Mouse (Mus musculus) layer of hippocampus, adult 18-20 months (tissue): ENCODE measurements around the gene Slc20a1. TPM values are rescaled to one million over a fixed set of nuclear protein-coding genes. Genes with fewer than 3 reads are reported as not detected.

Source experiments
- DNase-seq, 2 experiments: peaks; one replicate each; pipeline ENCODE4 v3.0.0; 2022; ENCODE audit warnings: low spot score in 2 of 2
- long read RNA-seq: library from polyadenylated mRNA; stranded (forward); transcript quantifications from one replicate; pipeline ENCODE4 v2.0.0, GENCODE M21; 2021
- total RNA-seq, 2 experiments: library from RNA; stranded (reverse); gene quantifications; 2 replicates each; pipeline ENCODE4 v1.2.3; 2021

Gene Slc20a1
- 100 to 1,000 TPM; 126 to 129 TPM for total RNA-seq
- long read RNA-seq, transcript Slc20a1-202 (10 exons, 3,219 nt), result minor isoform, 14 of 54 reads
- long read RNA-seq, transcript Slc20a1-201 (11 exons, 3,316 nt), result major isoform, 22 of 54 reads
- long read RNA-seq, partial matches to known transcripts, result 12 of 54 reads
- long read RNA-seq, other reads (novel, unspliced or antisense), result 6 of 54 reads

DNA sequence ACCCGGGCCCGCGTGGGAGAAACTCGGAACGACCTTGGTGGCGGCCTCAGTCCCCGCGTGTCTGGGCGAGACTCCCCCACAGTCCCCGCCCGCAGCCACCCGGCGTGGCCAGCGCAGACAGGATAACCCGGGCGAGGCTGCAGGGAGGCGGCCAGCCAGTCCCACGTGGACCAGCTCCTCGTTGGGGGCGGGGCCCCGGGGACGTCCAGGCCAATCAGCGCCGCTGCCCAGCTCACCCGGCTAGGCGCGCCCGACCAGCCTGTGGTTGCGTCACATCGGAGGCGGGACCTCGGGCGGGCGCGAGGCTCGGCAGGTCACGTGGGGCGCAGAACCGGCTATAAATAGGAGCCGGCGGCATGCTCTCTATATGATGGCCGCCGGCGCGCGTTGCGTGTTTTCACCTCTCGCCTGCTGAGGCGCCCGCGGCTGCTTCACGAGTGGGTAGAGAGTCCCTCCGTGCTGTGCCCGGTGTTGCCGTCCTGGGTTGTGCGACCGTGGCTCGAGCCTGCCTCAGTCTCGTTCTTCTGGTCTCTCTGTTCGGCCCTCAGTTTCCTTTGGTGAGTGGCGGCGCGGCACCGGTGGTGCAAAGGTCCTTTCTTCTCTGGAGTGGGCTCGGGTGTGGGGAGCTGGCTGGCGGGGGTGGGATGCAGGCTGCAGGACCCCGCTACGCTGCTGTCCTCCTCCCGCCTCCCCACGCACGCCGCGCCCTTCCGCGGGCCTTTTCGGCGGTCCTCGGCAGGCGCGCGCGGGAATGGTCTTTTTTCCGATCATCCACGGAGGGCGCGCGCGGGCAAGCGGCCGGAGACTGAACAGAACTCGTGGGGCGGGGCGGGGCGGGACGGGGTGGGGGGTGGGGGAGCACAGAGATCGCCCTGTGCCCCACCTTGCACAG lies at the start of gene Slc20a1:
Gene Slc20a1, plus strand, starts transcription at position 329 of the 892 bp plus-strand sequence.
- peak; percentile 98 to 99 for DNase-seq

DNA sequence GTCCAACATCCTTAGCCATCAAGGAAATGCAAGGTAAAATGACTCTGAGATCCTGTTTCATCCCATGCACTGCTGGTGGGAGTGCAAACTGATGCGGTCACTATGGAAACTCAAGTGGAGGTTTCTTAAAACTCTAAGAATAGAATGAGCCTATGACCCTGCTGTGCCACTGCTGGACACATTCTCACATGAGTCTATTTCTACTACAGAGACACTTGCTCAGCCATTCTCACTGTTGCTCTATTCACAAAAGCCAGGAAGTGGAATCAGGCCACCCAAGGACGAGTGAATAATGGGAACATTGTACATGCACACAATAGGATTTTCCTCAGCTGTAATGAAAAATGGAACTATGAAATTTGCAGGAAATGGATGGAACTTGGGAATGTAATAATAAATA lies 49.7 kb upstream of the Slc20a1 start:
- no peak for DNase-seq

DNA sequence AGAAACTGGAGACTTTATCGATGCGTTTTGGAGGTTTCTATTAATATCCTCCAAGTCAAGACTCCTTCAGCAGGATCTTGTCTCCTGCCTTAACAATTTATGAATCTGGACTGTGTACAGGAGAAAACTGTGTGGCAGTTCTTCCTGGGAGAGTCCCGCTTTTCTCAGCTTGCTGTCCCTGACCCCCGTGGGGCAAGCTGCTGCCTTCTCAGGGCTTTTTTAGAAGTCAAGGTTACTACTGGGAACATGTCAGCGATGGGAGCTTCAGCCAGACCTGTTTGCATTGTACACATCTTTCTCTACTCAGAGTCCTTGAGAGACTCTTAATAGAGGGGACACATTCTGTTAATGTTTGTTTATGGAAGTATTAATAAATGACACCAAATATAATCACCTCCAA lies 48.2 kb upstream of the Slc20a1 start:
- no peak for DNase-seq

DNA sequence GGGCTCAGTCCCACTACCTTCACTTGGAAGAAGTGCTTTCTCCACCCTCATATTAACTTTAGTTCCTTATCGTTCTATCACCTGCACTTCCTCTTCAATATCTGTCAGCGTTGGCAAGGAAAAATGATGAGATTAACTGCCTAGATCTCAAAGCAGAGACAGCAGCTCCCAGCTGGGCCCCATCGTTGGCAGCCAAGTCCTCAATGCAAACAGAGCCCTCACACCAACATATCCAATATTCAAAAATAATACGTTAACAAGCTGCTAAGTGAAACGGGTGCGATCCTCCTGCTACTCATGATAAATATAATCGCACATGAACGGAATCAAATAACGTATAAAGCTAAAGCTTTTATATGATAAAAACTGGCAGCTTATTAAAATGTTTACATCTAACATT lies 47.5 kb upstream of the Slc20a1 start:
- DNase-seq, result peak in 1 of 2 experiments; percentile 19

DNA sequence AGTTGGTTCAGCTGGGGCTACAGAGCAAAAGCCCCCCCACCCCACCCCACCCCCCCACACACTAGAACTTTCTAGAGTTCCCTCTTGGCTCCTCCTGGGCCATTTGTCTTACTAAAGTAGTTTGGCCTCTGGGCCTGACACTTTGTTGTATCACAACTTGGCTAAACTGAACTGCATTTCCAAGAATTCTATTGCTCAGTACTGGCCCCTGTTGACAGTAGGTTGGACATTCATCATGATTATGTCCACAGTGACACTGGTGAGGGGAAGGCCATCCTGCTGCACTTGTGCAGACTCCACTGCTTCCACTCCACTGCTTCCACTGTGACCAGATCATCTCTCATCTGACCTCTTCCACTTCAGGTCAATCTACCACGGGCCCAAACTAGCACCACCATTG lies 45.8 kb upstream of the Slc20a1 start:
- DNase-seq, result no peak

GRCm38 (mm10) chr2:129164815-129165214 lies 33.7 kb upstream of the Slc20a1 start:
- no peak for DNase-seq

DNA sequence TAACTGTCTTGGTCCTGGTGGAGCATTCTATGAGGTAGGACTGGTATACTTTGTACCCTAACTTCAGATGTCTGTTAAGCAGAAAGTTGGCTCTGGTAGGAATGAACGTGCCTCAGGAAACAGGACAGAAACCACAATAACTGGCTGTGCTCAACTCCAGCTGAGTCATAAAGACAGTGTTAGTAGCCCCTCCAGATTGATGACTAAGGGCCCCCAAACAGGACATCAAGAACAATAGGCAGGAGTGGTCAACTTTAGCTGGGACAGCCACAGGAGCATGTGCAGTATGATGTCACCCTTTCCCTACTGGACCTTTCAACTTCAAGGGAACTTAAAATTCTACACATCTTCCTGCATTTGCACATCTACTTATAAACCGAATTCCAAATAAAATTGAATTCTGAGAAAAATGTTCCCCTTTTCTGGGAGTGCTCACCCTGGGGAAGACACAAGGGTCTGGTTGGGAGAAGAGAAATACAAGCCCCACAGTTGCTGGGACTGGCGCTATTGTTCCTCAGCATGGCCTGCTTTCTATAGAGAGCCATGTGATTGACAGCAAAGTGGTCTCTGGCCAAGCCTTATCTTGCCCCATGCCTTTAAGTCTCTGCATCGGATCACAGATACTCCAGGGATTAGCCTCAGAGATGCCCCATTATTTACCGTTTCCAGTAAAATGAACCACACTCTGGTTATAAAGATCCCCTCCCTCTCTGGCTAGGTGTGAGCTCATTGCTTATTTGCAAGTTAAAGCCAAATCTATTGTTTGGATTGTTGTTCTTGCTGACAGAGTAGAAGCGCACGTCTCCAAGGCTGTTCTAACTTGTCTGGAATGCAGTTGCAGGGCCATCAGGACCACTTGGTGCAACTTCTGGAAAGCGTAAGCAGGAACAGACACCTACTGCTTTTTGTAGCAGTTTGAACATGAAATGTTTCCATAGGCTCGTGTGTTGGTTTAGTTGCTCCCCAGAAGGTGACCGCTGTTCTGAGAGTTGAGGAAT lies 31.8 kb upstream of the Slc20a1 start:
- no peak for DNase-seq

GRCm38 (mm10) chr2:129173386-129173785 lies 25.2 kb upstream of the Slc20a1 start:
- no peak for DNase-seq

DNA sequence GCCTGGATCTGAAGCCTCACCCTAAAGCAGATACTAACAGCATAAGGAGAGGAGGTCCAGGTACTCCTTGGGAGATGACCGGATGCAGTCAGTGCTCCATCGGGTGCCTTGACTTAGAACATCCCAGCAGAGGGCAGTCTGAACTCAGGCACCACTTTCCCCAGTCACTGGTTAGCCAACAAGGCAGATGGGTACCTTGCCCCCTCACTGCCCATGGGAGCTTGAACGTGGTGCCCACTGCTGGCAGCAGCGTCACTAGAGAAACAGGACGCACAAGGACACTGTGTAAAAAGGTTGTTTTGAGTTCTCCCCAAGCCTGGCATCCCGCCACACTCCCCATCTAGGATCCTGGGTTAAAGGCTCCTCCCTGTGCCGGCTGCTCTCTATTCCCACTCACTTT lies 24.1 kb upstream of the Slc20a1 start:
- peak in 1 of 2 experiments; percentile 71 for DNase-seq

DNA sequence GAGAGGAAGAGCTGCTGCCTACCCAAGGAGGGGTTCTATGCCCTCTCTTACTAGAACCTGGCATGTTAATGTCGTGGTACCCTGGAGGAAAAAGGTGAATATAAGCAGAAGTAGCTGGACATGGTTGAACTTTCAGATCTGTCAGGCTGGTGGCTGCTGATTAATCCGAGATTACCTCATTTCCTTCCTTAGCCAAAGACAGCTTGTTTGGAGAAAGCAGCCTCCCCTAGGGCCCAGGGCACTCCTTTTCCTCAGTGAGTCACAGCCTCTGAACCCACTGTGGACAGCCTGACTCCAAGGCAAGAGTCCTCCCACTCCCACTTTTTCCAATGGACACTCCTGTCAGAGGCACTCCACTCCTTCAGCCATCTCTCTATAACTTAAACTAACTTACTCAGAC lies 22.9 kb upstream of the Slc20a1 start:
- no peak for DNase-seq

GRCm38 (mm10) chr2:129176676-129177420 lies 21.7 kb upstream of the Slc20a1 start:
- DNase-seq, result no peak

GRCm38 (mm10) chr2:129177661-129178060 lies 20.9 kb upstream of the Slc20a1 start:
- no peak for DNase-seq

DNA sequence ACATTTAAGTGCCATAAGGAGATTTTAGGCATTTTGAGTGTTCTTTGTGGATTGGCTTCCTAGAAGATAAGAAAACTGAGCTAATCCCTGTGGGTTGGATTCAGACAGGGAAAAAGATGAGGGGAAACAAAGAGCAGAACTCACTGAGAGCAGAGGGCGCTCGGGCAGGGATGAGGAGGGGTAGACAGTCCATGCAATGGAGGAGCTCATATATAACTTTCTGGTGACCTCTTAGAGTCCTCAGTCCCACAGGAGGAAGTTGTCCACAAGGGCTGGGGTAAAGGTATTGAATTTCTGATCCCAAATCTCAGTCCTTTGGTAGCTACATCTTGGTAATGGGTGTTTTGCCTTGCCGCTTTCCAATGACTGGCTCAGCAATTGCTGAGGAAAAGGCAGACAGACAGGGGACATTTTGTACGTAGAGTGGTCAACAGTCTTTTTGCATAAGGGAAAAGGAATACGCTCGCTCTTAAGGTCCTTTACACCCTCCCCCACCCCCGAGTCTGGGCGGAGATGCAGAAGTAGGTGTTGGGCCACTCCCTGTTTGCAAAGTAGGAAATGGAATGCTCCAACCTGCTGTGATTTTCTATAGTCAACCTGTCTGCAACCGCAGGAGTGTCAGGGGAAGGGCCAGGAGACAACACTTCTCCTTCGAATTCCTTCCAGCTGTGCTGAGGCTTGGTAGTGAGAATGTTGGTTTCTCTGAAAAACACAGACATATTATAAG lies 20.2 kb upstream of the Slc20a1 start:
- no peak for DNase-seq

- DNase-seq, result no peak
These were observed 18.4 kb upstream of the Slc20a1 start for GRCm38 (mm10) chr2:129179946-129180853.

GRCm38 (mm10) chr2:129181509-129181908 lies 17.1 kb upstream of the Slc20a1 start:
- no peak for DNase-seq

- DNase-seq, result no peak
These were observed 16.2 kb upstream of the Slc20a1 start for GRCm38 (mm10) chr2:129182412-129182811.

GRCm38 (mm10) chr2:129183561-129184031 lies 15.0 kb upstream of the Slc20a1 start:
- peak; percentile 41 to 63 for DNase-seq

GRCm38 (mm10) chr2:129184853-129185252 lies 13.7 kb upstream of the Slc20a1 start:
- DNase-seq, result no peak
